9 mouse cellular contexts compared by ENCODE assay signal in genomic region chr16:41532661-41533551, GRCm38 (mm10).
DNase-seq lines count a peak whose midpoint lies in the region; ATAC-seq and TF ChIP-seq lines count a peak whose summit lies in the region.
"Had no signal": no experiment of that assay in that cellular context is flagged by ENCODE, and none has a peak within 500 bp of the region (broad histone marks: within the 10 kb centered on the region; RNA-seq: fewer than 3 reads in every experiment).

No protein-coding gene starts in this region.

- H3K9me3 ChIP-seq in kidney, postnatal 0 days (replicated peaks; ENCODE audit: low read length) = no peaks in the 10 kb centered on the region
- no peaks in the 10 kb centered on the region for H3K9me3 ChIP-seq in forebrain, postnatal 0 days (ENCODE audit: low read length)
- no peaks in the 10 kb centered on the region for H3K9me3 ChIP-seq in hindbrain, postnatal 0 days (ENCODE audit: low read length)

- no peaks in the 10 kb centered on the region for H3K36me3 ChIP-seq in kidney, postnatal 0 days (ENCODE audit: insufficient read depth, low read length)
- H3K36me3 ChIP-seq in forebrain, postnatal 0 days (ENCODE audit: insufficient read depth) = no peaks in the 10 kb centered on the region
- no peaks in the 10 kb centered on the region for H3K36me3 ChIP-seq in hindbrain, postnatal 0 days (ENCODE audit: insufficient read depth, low read length)

- H3K4me1 ChIP-seq in kidney, postnatal 0 days (replicated peaks; ENCODE audit: insufficient read depth, low read length) = no peaks in the 10 kb centered on the region
- H3K4me1 ChIP-seq in cerebellum, adult 2 months (ENCODE audit: control insufficient read depth, insufficient read depth, low read length) = peaks cover 4% of the 10 kb centered on the region; the same call in 1 of the 2 replicates
- no peaks in the 10 kb centered on the region for H3K4me1 ChIP-seq in forebrain, postnatal 0 days (ENCODE audit: insufficient read depth)
- peaks cover 4% of the 10 kb centered on the region for H3K4me1 ChIP-seq in hindbrain, postnatal 0 days (ENCODE audit: insufficient read depth, low read length)

- peak; percentile 52 for ATAC-seq in kidney, postnatal 0 days (replicated peaks; ENCODE audit: low FRiP score, low read depth)
- ATAC-seq in forebrain, postnatal 0 days = peak; percentile 92
- peak; percentile 96 for ATAC-seq in hindbrain, postnatal 0 days

- no peak for TF ChIP-seq CTCF in kidney, postnatal 0 days (IDR thresholded peaks at IDR 0.05; ENCODE audit: low read depth)
- TF ChIP-seq CTCF in cerebellum, adult 2 months (IDR thresholded peaks at IDR 0.05; ENCODE audit: borderline replicate concordance, insufficient read depth, low read depth, low read length) = no peak
- no peak for TF ChIP-seq CTCF in forebrain, postnatal 0 days (IDR thresholded peaks at IDR 0.05; ENCODE audit: low read depth)
- TF ChIP-seq CTCF in hindbrain, postnatal 0 days (IDR thresholded peaks at IDR 0.05; ENCODE audit: low read depth) = no peak

- no peak overlapping the region for H3K27ac ChIP-seq in kidney, postnatal 0 days
- H3K27ac ChIP-seq in cerebellum, adult 2 months (ENCODE audit: insufficient read depth, low read length) = peak overlapping the region; percentile 95
- peak overlapping the region; percentile 76 for H3K27ac ChIP-seq in forebrain, postnatal 0 days (ENCODE audit: low read depth, low read length)
- H3K27ac ChIP-seq in hindbrain, postnatal 0 days = peak overlapping the region; percentile 85
- H3K27ac ChIP-seq: macrophage had no signal

- H3K4me3 ChIP-seq in kidney, postnatal 0 days (replicated peaks; ENCODE audit: low read depth, low read length) = peak overlapping the region; percentile 50
- H3K4me3 ChIP-seq in cerebellum, adult 2 months (replicated peaks; ENCODE audit: insufficient read depth, low read depth, low read length) = peak overlapping the region; percentile 93
- H3K4me3 ChIP-seq in forebrain, postnatal 0 days (ENCODE audit: low read depth, low read length) = peak overlapping the region; percentile 51
- H3K4me3 ChIP-seq in hindbrain, postnatal 0 days (ENCODE audit: low read length) = peak overlapping the region; percentile 63

- peak overlapping the region; percentile 92 for H3K4me2 ChIP-seq in kidney, postnatal 0 days (ENCODE audit: low read length)
- peak overlapping the region; percentile 62 for H3K4me2 ChIP-seq in forebrain, postnatal 0 days (ENCODE audit: low read depth)
- H3K4me2 ChIP-seq in hindbrain, postnatal 0 days (ENCODE audit: low read depth, low read length) = peak overlapping the region; percentile 76

- peak; percentile 31; the same call in 1 of the 2 replicates for TF ChIP-seq POLR2A in cerebellum, adult 2 months (IDR thresholded peaks at IDR 0.05; ENCODE audit: borderline replicate concordance, insufficient read depth, low read length)

- peak; percentile 49 for DNase-seq in kidney, postnatal 0 days (ENCODE audit: low spot score)
- no peak for DNase-seq in kidney, adult 18-20 months
- DNase-seq in cerebellum, adult 2 months = peak; percentile 77 to 81
- peak; percentile 82 for DNase-seq in forebrain, postnatal 0 days
- peak; percentile 83 for DNase-seq in hindbrain, postnatal 0 days (ENCODE audit: low spot score)
- peak; percentile 5 for DNase-seq in liver
- peak; percentile 83 to 88 for DNase-seq in right cerebral cortex, postnatal 10 days (ENCODE audit: low spot score in 2 of 2)
- no peak for DNase-seq in thymus, adult 18-20 months

- peak overlapping the region; percentile 40; the same call in 1 of the 2 replicates for H3K9ac ChIP-seq in kidney, postnatal 0 days (ENCODE audit: low read depth, low read length)
- H3K9ac ChIP-seq in forebrain, postnatal 0 days = peak overlapping the region; percentile 61
- peak overlapping the region; percentile 57 for H3K9ac ChIP-seq in hindbrain, postnatal 0 days (replicated peaks; ENCODE audit: low read length)

- WGBS in kidney, postnatal 0 days = 1% methylated on average over 38 of the region's 38 CpGs
- WGBS in cerebellum, adult 2 months = under 1% methylated on average over 38 of the region's 38 CpGs
- 2% methylated on average over 38 of the region's 38 CpGs for WGBS in forebrain, postnatal 0 days
- 2% methylated on average over 38 of the region's 38 CpGs for WGBS in hindbrain, postnatal 0 days

- H3K27me3 ChIP-seq in kidney, postnatal 0 days (ENCODE audit: insufficient read depth, low read length) = no peaks in the 10 kb centered on the region
- no peaks in the 10 kb centered on the region for H3K27me3 ChIP-seq in cerebellum, adult 2 months (ENCODE audit: control insufficient read depth, insufficient read depth, low read length)
- no peaks in the 10 kb centered on the region for H3K27me3 ChIP-seq in forebrain, postnatal 0 days (ENCODE audit: insufficient read depth, low read length)
- no peaks in the 10 kb centered on the region for H3K27me3 ChIP-seq in hindbrain, postnatal 0 days (ENCODE audit: insufficient read depth, low read length)

Comparison
In these comparisons a context has a peak if more than half of its experiments do, and no peak if none do; other contexts are left out.
1. DNase-seq: peak in kidney, postnatal 0 days (single experiment), cerebellum, adult 2 months (2 of 2), forebrain, postnatal 0 days (single experiment), hindbrain, postnatal 0 days (single experiment), liver (single experiment) and right cerebral cortex, postnatal 10 days (2 of 2); none in kidney, adult 18-20 months (single experiment) and thymus, adult 18-20 months (0 of 2).
2. Peak in every context shown above with its lines, with median percentiles within 50 percentile points of each other: ATAC-seq, H3K4me2 ChIP-seq, H3K4me3 ChIP-seq and H3K9ac ChIP-seq.